Mouse (Mus musculus) adipocyte (in vitro differentiated cells): Measurements from ENCODE around the gene Dnmt3a.

Source experiments
- DNase-seq: peaks from one replicate; pipeline ENCODE4 v3.0.0-alpha.2; 2016; ENCODE audit warnings: low spot score

Gene Dnmt3a

DNA sequence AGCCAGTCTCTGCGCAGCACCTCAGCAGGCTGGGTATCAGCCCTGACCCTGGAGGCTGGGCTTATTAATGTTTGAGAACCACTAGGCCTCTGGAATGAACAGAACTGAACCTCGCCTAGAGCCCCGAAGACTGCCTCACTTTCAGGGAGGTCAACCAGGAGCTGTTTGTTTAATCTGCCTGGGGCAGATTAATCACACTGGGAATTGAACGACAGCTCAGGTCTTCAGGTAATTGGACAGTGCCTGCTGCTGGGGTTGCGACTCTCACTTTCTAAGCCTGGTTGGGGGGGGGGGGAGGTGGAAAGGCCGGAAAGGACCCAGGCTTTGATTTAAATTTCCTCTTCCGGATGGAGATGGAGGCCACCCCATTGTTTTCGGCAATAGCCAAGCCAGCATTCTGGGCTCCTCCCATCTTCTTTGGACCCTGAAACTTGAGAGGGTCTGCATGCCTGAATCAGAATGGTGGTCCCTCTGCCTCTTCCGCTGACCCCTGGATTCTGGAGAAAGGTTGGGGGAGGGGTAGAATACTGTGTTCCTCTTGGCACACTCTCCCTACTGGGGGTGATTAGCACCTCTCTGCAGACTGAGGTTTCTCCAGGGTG, 79.2 kb downstream of the Dnmt3a start:
- DNase-seq, result no peak

DNA sequence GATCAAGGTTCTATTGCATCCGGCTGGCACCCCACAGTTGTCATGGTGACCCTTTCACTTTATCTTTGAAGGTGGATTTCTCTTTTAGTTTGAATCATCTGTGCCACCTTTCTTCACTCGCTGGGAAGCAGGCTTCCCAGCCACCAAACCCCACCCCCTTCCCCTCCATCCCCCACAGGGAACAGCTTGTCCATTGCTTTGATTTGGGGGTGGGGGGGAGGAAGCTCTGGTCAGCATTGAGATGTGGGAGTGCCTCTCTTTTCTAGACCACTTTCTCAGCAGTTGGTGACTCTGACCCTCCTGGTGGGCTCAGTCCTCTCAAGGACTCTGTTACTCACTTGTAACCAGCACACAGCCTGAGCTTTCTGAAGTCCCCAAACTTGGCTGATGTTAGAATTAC, 80.8 kb downstream of the Dnmt3a start:
- no peak for DNase-seq

DNA sequence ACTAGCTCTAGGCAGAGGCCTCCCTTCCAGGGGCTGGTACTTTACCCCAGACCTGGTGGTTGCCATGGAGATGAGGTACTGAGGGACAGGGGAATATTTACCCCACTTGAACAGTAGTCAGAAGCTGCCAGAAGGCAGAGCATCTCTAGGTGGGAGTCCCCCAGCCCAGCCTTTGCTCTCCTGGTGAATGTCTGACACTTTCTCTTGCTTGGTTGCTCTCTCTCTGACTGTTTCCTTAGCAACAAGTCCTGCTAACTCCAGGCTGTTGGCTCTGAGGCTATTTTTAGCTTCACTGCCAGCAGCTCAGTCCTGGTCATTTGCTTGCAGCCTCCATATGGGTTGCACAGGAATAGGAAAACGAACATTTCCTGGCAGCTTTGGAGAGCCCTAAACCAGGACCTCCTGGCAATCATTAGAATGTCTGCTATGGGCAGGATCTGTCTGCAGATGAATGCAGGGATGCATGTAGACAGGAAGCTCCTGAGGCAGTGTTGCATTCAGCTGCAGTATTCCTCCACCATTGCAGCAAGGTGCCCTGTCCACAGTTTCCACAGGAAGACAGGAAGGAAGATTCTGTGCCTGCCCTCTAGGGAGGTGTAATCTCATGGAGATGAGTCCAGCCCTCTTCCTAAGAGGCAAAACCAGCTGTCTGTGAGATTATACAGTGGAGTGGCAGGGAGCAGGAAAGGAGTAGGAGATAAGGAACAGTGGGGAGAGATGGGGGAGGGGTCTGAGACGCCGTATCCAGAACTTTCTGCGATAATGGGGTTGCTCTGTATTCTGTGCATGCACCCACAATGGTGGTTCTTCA, 81.9 kb downstream of the Dnmt3a start:
- DNase-seq, result peak; percentile 55

DNA sequence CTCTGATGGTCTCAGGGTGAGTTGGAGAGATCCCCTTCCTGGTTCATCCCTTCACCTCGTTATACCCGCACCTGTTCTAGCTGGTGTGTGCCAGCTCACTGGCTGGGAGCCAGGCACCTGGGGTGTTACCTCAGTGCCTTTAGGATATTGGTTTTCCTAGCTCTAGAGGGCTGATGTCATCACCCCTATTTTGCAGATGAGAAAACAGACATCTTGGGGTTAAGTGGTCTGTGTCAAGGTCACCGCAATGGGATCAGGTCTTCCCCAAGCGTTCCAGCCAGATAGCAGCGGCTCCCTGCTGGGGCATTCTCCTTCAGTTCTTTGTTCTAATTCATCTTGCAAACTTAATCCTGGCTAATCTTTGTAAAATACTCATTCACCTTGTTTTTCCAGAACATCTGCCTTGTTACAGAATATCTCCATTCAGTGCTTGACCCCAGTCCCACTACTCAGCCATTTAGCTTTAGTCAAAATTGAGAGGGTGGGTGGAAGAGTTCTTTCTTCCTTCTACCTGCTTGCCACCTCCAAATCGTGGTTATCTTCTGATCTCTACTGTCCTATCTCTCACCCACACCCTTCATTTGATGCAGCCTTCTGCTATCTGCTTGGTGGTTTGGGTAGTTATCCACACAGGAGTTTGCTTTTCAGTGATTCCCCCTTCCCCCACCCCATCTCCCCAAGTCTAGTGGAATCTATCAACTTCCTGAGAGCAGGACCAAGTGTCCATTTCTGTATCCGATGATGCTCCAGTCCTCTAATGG, 84.2 kb downstream of the Dnmt3a start:
- DNase-seq, result no peak

DNA sequence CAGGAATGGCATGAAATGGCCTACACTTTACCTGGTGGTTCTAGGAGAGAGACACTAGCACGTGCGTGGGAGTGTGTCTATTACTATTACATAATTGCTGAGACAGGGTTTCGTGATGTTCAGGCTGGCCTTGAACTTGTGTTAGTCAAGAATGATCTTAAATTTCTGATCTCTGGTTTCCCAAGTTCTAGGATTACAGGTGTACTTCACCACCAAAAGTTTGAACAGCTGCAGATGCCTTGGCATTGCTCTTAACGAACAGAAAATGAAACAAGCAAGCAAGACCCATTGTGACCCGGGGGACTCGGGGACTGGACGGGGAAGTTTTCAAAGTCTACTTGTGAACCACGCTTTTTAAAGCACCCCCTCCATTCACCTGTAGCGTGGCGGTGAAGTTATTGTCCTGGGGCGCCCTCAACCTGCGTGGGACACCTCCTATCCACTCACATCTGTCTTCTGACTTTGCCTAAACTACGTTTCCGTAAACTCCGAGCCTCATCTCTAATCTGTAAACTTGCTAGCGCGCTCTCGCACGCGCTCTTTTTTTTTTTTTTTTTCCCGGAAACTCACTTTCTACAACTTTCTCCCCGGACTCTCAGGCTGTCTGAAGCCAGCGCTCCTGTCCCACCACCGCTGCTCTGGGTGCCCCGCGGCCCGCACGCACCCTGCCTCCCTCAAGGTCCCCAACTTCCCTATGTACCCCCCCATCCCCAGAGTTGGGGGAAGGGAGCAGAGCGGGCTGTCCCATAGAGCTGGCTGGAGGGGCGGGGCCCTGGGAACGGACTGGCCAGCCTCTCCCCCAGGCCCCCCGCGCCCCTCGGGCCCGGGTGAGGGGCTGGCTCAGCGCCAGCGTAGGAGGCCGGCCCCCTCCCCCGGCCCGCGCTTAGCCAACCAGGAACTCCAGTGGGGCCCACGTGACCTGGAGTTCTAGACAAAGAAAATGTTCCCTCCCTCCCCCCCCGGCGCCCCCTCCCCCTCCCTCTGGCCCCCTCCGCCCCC, 85.2 kb downstream of the Dnmt3a start:
- DNase-seq, result no peak

DNA sequence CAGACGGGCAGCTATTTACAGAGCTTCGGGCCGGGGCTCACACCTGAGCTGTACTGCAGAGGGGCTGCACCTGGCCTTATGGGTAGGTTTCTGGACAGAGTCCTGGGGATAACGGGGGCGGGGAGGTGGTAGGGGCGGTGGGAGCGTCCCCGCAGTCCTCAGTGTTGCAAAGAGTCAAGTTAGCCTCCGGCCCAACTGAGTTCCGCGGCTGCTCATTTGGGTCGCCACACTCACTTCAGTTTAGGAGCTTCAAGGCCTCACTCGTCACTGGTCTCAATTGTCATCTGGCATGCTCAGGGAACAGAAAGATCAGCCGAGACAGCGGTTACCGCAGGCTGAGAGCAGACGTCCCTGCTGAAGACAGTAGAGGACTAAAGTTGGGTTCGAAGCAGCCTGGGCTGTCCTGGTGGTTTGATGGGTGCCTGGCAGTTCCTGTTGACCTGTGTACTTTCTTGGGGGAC, 86.0 kb downstream of the Dnmt3a start:
- DNase-seq, result no peak

DNA sequence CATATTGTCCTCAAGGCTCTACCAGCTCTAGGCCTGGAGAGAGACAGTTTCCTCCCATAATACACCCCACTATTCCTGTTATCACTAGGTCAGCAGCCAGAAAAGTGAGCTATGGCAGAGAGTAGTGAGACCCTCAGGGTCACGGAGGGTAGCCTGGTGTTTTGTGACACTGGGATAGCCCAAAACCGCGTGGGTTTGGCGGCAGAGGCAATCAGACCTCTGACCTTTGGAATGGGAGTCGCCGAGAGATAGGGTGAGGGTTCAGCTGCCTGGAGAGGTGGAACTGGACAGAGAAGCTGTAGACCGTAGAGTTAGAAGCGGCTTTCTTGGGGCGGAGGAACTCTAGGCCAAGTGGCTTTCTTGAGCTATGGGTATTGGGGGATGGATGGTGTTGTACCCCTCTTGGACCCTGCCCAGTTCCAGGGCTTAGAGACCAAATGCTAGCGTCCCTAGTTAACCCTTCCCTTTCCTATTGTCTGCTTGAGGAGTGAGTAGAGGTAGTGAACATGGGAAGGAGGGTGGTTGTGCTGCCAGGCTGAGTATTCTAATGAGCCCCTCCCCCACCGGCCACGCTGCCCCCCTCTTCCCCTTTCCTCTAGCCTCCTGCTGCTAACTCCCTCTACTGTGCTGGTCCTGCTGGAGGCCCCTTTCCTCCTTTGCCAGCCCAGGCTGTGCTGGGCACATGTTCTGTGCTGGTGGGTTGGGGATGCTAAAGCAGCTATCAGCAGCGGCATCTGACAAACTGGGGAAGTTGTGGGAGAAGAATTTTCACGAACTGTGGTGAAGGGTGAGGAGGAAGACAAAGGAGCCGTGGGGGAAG, 86.6 kb downstream of the Dnmt3a start:
- no peak for DNase-seq

DNA sequence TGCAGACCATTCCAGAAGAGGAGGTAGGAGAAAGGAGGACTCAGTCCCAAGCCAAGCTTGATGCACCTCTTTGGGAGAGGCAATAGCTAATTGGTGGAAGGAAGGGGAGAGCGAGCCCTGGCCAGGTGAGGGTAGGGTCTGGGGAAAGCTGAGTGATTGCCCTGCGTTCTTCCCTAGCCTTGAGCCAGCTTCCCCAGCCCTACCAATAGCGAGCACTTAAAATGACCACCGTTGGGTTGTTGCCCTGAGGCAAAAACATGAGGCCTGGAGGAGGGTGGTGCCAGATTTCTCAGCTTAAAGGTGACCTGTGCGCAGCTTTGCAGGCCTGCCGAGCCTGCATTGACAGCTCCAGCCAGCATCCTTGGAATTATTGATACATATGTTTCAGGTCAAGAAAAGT, 87.5 kb downstream of the Dnmt3a start:
- DNase-seq, result no peak

DNA sequence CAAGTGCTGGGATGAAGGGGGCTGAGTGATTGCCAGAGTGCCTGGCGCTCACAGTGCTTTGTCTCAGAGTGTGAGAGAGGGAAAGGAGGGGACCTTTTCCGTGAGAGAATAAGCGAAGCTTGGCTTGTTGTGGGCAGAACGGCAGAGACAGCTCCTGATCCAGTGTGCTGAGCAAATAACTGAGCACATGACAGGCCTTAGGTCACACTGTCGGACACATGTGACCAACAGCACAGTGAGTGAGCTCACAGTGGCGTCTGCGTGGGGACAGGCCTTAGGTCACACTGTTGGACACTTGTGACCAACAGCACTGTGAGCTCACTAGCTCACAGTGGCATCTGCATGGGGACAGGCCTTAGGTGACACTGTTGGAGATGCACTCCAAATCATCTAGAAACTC, 88.7 kb downstream of the Dnmt3a start:
- no peak for DNase-seq

DNA sequence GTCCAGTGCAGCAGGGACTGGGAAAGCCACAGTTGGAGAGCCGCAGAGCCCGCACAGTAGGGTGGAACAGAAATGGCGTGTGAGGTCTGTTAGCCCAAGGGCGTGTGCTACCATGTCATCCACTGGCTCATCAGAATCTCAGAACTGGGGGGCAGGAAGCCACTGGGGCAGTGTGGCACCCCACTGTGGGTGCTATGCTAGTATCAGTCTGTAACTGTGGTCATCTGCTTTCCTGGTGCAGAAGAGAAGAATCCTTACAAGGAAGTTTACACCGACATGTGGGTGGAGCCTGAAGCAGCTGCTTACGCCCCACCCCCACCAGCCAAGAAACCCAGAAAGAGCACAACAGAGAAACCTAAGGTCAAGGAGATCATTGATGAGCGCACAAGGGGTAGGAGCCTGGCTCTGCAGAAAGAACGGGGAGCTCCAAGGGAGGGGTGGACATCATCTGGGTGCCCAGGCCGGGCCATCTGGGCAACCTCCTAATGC, 91.3 kb downstream of the Dnmt3a start:
- DNase-seq, result no peak

DNA sequence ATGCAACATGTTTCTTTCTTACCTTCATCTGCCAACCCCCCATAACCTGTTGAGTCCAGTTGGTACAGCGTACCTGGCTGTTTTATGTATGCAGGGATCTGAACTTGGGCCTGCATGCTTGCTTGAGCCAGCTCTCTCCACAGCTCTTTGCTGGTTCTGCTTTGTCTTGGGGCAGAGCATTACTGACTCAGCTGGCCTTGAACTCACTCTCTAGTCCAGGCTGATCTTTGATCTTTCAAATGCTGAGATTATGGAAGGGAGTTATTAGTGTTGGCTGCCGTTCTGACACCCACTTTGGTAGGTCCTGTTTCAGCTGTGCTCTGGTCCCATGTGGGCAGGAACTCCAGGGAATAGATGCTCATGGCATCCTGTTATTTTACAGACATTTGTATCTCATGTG, 93.0 kb downstream of the Dnmt3a start:
- no peak for DNase-seq

DNA sequence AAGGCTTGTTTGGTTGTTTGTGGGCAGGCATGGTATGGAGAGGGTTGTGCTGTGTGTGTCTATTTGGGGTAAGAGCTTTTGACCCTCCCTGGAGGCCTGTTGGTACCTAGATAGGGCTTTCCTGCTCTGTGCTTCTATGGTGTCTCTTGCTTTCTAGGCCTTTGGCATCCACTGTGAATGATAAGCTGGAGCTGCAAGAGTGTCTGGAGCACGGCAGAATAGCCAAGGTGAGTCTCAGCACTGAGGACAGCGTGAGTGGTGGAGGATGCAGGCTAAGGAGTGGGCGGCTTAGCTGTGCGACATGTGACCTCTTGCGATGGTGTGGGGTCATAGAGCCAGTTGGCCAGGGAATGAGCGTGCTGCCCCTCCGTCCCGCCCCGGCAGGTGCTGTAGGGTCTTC, 99.6 kb downstream of the Dnmt3a start:
- DNase-seq, result no peak

DNA sequence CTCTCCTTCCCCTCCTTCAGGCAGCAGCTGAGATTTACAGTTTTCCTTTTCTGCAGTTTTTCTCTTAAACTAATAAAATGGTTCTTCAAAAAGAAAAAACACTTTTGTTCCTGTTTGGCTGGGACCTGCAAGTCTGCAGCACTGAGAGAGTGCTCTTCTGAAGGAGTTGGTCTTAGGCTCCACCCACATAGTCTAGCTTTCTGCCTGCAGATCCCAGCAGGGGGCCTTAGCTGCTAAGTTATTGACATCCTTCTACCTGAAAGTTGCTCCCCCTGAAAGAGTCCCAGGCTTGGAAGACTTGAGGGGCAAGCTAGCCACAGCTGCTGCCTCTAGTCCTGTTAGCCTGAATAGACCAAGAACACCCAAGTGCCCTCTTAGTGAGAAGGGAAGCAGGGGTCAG, 100.5 kb downstream of the Dnmt3a start:
- no peak for DNase-seq

DNA sequence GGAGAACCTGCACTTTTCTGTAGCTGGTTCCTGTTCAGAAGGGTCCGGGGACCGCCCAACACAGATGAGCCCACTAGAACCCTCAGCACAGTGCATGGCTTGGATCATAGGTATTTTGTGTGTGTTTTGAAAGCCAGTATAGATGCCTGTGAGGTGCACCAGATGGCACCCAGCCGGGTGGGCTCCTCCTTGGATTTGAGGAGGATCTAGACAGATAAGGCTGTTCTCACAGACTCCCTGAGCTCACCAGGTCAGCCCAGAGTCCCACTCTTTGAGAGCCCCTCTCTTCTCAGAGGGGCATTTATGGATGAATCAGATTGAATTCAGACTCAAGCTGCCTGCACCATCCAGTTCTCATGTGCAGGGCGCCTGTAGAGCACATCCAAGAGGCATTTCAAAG, 101.2 kb downstream of the Dnmt3a start:
- no peak for DNase-seq

DNA sequence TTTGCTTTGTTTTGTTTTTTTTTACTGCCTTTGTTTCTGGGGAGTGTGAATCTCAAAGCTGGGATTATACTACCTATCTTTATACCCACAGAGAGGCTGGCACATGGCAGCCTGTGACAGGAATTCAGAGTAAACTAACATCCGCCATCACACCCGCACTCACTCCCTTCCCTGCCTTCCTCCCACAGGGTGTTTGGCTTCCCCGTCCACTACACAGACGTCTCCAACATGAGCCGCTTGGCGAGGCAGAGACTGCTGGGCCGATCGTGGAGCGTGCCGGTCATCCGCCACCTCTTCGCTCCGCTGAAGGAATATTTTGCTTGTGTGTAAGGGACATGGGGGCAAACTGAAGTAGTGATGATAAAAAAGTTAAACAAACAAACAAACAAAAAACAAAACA, 101.6 kb downstream of the Dnmt3a start:
- DNase-seq, result no peak

DNA sequence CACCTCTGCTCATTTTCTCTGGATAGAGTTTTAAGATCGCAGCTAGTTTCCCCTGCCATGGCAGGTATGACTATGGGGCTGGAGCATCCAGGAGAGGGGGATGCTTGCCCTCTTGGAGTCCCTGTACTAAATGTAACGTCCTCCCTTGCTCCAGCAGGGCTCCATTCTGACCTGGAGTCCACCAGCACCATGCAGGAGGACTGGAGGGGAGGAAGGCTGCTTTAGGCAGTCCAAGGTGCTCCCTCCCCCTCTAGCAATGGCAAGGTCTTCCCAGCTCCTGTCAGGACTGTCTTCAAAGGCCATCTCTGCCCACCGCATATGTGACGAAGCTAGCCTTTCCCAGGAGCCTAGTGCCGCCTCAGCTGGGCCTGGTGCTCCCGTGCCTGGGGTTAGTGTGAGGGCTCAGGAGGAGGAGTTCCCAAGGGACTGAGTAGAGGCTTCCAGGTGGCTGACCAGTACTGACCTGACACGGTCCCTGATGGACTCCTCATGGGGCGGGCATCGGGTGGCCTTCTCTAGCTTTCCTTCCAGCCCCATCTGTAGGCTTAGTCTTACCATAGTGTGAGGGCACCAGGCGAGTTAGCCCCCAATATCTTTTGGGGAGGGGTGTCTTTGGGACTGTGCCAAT, 104.8 kb downstream of the Dnmt3a start:
- DNase-seq, result no peak

DNA sequence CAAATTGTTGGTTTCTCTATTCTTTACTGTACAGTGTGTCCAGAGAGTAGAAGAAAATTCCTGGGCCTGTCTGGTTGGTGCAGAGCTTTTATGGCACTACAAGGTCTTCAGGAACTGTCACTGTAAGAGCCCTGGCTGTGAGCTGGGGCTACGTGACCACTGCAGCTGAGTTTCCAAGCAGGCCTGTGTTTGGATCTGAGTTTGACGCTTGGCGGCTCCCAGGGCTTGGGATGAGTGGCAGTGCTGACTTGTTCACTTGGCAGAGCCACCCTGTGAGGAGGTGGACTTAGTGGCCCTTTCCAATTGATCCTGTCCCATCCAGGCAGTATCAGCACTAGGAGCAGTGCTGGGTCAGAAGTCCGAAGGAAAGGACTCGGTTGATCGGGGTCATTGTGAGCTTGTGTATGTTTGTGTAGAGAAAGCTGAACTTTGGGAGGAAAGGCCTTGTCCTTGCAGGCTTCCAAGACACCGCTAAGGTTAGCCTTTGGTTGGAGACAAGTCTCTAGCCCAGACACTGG, 106.1 kb downstream of the Dnmt3a start:
- no peak for DNase-seq

DNA sequence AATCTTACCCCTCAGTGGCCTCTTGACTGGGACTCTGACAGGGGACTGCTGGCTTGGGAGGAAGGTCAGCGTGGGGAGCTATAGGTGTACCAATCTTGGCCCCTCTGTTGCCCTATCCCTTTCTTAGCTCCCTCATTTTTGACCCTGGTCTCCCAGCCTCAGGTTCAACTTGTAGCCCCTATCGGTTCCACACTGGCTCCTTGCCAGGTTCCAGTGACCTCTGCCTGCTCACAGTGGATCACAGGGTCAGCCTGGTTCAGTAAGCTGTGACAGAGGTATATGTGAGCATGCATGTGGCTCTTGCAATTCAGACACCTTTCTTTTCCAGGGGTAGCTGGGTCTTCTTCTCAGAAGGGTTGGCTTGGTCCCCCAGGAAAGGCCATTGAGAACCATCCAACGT, 110.0 kb downstream of the Dnmt3a start:
- DNase-seq, result no peak

DNA sequence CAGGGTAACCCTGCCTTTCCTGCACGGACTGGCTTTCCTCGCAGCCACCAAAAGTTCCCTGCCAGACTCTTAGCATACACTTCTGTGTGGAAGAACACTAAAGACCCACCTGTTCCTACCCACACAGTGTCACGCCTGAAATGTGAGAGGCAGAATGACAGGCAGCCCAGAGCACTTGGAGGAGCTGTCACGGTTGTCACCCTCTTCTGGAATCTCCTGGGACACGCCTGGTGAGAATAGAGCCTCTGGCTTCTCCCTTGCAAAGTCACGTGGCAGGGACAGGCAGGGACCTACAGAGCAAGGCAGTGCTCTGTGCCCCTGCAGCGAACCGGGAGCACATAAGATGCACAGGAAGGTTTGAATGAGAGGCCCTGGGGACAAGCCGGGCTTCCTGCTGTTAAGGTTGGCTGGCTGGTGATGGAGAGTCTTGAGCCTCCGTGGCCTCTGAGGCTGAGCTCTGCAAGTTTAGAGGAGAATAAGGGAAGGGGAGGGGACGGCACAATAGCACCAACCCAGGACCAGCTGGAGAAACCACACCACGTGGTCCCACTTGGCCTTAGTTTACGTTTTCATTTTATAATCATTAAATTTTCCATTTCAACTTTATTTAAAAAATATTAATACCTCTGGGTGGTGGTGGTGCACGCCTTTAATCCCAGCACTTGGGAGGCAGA, 112.0 kb downstream of the Dnmt3a start:
- no peak for DNase-seq

DNA sequence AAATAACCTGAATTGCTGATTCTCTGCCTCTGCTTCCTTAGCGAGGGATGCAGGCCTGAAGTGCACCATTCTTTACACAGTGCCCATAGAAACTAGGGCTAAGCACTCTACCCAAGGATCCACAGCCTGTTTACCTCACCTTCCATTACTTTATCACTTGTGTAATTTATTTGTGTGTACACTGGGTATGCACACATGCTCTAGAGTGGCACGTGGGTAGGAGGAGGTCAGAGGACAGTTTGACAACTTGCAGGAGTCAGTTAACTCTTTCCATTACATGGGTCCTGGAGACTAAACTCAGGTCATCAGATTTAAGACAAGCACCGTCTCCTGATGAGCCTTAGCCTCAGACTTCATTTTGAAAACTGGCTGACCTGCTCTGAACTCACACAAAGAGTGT, 112.8 kb downstream of the Dnmt3a start:
- no peak for DNase-seq
